Mouse (Mus musculus) spleen, adult 2 months (tissue): ENCODE results near the gene Gcm1. TPM values are rescaled to one million over a fixed set of nuclear protein-coding genes. Genes with fewer than 3 reads are reported as not detected.

Experiments used
- DNase-seq, 2 experiments: peaks; one replicate each; pipeline versions ENCODE4 v3.0.0 to v3.0.0-alpha.2; 2012 to 2021; ENCODE audit warnings: low spot score in 2 of 2, low read depth in 1 of 2
- H3K27ac ChIP-seq: fragments of 200-500 bp; 2 replicates; pipeline ENCODE4 v1.5.1; 2012; ENCODE audit warnings: low read length, inconsistent platforms; ENCODE audit not compliant: insufficient read depth
- H3K27me3 ChIP-seq: fragments of 200-500 bp; 2 replicates; pipeline ENCODE4 v1.6.1; 2012; ENCODE audit warnings: mild to moderate bottlenecking, moderate library complexity, low read length, inconsistent platforms; ENCODE audit not compliant: control insufficient read depth, insufficient read depth
- H3K36me3 ChIP-seq: fragments of 200-500 bp; 2 replicates; pipeline ENCODE4 v1.6.1; 2012; ENCODE audit warnings: mild to moderate bottlenecking, low read length, inconsistent platforms; ENCODE audit not compliant: control insufficient read depth, insufficient read depth
- H3K4me1 ChIP-seq: fragments of 200-500 bp; 2 replicates; pipeline ENCODE4 v1.6.1; 2011; ENCODE audit warnings: inconsistent platforms; ENCODE audit not compliant: control insufficient read depth, insufficient read depth, insufficient read length
- H3K4me3 ChIP-seq: fragments of 200-500 bp; 2 replicates; pipeline ENCODE4 v1.5.1; 2011; ENCODE audit warnings: mild to moderate bottlenecking, inconsistent platforms; ENCODE audit not compliant: insufficient read depth, insufficient read length; ENCODE audit errors: extremely low read depth
- CTCF ChIP-seq: fragments of 200-500 bp; IDR thresholded peaks from 2 replicates; pipeline ENCODE4 v1.5.1; 2011; ENCODE audit warnings: mild to moderate bottlenecking, inconsistent platforms; ENCODE audit not compliant: insufficient read depth, insufficient read length, insufficient replicate concordance; ENCODE audit errors: extremely low read depth
- POLR2A ChIP-seq: fragments of 200-500 bp; IDR thresholded peaks from 2 replicates; pipeline ENCODE4 v1.6.1; 2011; ENCODE audit warnings: low read depth, low read length, inconsistent platforms
- WGBS: fragments of 180-500 bp; shearing (Covaris S2); methylation state at CpG from one replicate; pipeline ENCODE4 v1.1.7; 2018; 5-methylcytosine and 5-hydroxymethylcytosine counted together
- polyA plus RNA-seq: library from polyadenylated mRNA; depleted of rRNA; stranded (reverse); fragments of >200 nt; gene quantifications from 2 replicates; pipeline ENCODE4 v1.2.3, GENCODE M21; 2012; rRNA removed

Gcm1 gene
- not detected in 2 replicates for polyA plus RNA-seq

GRCm38 (mm10) chr9:78051677-78052076, at the start of gene Gcm1:
Gcm1 (plus strand) TSS chr9:78051924.
- TF ChIP-seq CTCF (no peak), POLR2A (no peak)
- no peak for DNase-seq
- no peaks in the 10 kb centered on the region for H3K36me3 ChIP-seq
- H3K4me3 ChIP-seq, result no peak within 1 kb of the TSS
- H3K27me3 ChIP-seq, result no peaks in the 10 kb centered on the region
- no peak within 1 kb of the TSS for H3K27ac ChIP-seq
- 87% methylated on average over 3 of the region's 3 CpGs for WGBS
- no peaks in the 10 kb centered on the region for H3K4me1 ChIP-seq

- Histone ChIP-seq H3K36me3 (no peaks in the 10 kb centered on the region), H3K27ac (no peak overlapping the region), H3K4me3 (no peak overlapping the region), H3K27me3 (no peaks in the 10 kb centered on the region), H3K4me1 (no peaks in the 10 kb centered on the region)
- TF ChIP-seq CTCF, result no peak
- no peak for TF ChIP-seq POLR2A
- 77% methylated on average over 2 of the region's 2 CpGs for WGBS
- no peak for DNase-seq
Observed at GRCm38 (mm10) chr9:78003278-78003677, 48.4 kb upstream of the Gcm1 start.

GRCm38 (mm10) chr9:78005481-78005880, 46.2 kb upstream of the Gcm1 start:
- H3K36me3 ChIP-seq, result no peaks in the 10 kb centered on the region
- no peak overlapping the region for H3K4me3 ChIP-seq
- no peak overlapping the region for H3K27ac ChIP-seq
- DNase-seq, result peak in 1 of 2 experiments; percentile 30
- no peaks in the 10 kb centered on the region for H3K27me3 ChIP-seq
- TF ChIP-seq POLR2A (no peak), CTCF (peak; percentile 44; the same call in 1 of the 2 replicates)
- WGBS, result 30% methylated on average over 3 of the region's 3 CpGs
- H3K4me1 ChIP-seq, result peaks cover 4% of the 10 kb centered on the region; the same call in 1 of the 2 replicates

- Histone ChIP-seq H3K27me3 (no peaks in the 10 kb centered on the region), H3K4me3 (no peak overlapping the region), H3K27ac (no peak overlapping the region), H3K36me3 (no peaks in the 10 kb centered on the region), H3K4me1 (peaks cover 4% of the 10 kb centered on the region; the same call in 1 of the 2 replicates)
- peak in 1 of 2 experiments; percentile 75 for DNase-seq
- TF ChIP-seq CTCF (peak; percentile 94), POLR2A (no peak)
- 52% methylated on average over 19 of the region's 19 CpGs for WGBS
Observed at GRCm38 (mm10) chr9:78006209-78007001, 45.3 kb upstream of the Gcm1 start.

- TF ChIP-seq CTCF (no peak), POLR2A (no peak)
- Histone ChIP-seq H3K4me3 (no peak overlapping the region), H3K36me3 (no peaks in the 10 kb centered on the region), H3K27ac (no peak overlapping the region), H3K27me3 (no peaks in the 10 kb centered on the region), H3K4me1 (peaks cover 4% of the 10 kb centered on the region; the same call in 1 of the 2 replicates)
- DNase-seq, result no peak
- WGBS, result 83% methylated on average over 7 of the region's 7 CpGs
Observed at GRCm38 (mm10) chr9:78009382-78009781, 42.3 kb upstream of the Gcm1 start.

GRCm38 (mm10) chr9:78010187-78010586, 41.5 kb upstream of the Gcm1 start:
- H3K27ac ChIP-seq, result no peak overlapping the region
- H3K27me3 ChIP-seq, result no peaks in the 10 kb centered on the region
- peaks cover 4% of the 10 kb centered on the region; the same call in 1 of the 2 replicates for H3K4me1 ChIP-seq
- TF ChIP-seq CTCF (no peak), POLR2A (no peak)
- H3K36me3 ChIP-seq, result no peaks in the 10 kb centered on the region
- DNase-seq, result no peak
- 17% methylated on average over 5 of the region's 5 CpGs for WGBS
- H3K4me3 ChIP-seq, result no peak overlapping the region

- Histone ChIP-seq H3K36me3 (no peaks in the 10 kb centered on the region), H3K4me3 (no peak overlapping the region), H3K4me1 (peaks cover 4% of the 10 kb centered on the region; the same call in 1 of the 2 replicates), H3K27ac (no peak overlapping the region), H3K27me3 (no peaks in the 10 kb centered on the region)
- 22% methylated on average over 10 of the region's 10 CpGs for WGBS
- DNase-seq, result no peak
- TF ChIP-seq POLR2A (no peak), CTCF (no peak)
Observed at GRCm38 (mm10) chr9:78010707-78011106, 41.0 kb upstream of the Gcm1 start.
